Mouse (Mus musculus): ENCODE measurements around the gene Dennd4c.
"Not testable (repeated sequence)": the region's sequence is repeated elsewhere in the genome, so short reads cannot be mapped to it uniquely, and the experiment has no call there.

Gene Dennd4c

GRCm38 (mm10) chr4:86777587-86777986 lies 29.2 kb downstream of the Dennd4c start:
- DNase-seq (ENCODE audit: low spot score), result no peak

DNA sequence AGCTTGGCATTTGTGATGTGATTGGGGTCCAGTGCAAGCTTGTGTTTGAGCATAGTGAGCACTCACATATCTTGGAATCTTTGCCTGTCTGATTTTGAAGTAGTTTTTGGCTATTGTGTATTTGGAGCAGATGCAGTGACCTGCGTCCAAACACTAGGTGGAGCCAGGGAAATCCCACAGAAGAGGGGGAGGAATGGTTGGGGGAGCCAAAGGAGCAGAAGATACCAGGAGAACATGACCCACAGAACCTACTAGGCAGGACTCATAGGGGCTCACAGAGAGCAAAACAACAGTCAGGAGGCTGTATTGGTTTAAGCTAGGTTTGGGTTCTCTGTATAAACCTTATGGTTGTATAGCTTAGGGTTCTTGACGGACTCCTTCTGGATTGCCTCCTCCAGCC lies 62.2 kb downstream of the Dennd4c start:
- DNase-seq (ENCODE audit: low spot score), result peak; percentile 11

- DNase-seq (ENCODE audit: low spot score), result no peak
These were observed 66.5 kb downstream of the Dennd4c start for GRCm38 (mm10) chr4:86814850-86815249.

GRCm38 (mm10) chr4:86823169-86823568 lies 74.8 kb downstream of the Dennd4c start:
- peak; percentile 56 for DNase-seq (ENCODE audit: low spot score)

- DNase-seq (ENCODE audit: low spot score), result no peak
These were observed 76.8 kb downstream of the Dennd4c start for GRCm38 (mm10) chr4:86825143-86825542.

GRCm38 (mm10) chr4:86831896-86832295 lies 83.5 kb downstream of the Dennd4c start:
- DNase-seq (ENCODE audit: low spot score), result no peak

DNA sequence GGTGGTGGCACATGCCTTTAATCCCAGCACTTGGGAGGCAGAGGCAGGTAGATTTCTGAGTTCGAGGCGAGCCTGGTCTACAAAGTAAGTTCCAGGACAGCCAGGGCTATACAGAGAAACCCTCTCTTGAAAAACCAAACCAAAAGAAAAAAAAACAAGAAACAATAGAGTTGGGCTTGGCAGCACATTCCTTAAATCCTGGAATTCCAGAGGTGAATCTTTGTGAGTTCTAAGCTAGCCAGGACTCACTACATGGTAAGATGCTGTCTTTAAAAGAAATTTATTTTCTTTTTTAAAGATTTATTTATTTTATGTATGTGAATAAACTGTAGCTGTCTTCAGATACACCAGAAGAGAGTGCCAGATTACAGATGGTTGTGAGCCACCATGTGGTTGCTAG lies 92.8 kb downstream of the Dennd4c start:
- not testable (repeated sequence) for DNase-seq (ENCODE audit: low spot score)

DNA sequence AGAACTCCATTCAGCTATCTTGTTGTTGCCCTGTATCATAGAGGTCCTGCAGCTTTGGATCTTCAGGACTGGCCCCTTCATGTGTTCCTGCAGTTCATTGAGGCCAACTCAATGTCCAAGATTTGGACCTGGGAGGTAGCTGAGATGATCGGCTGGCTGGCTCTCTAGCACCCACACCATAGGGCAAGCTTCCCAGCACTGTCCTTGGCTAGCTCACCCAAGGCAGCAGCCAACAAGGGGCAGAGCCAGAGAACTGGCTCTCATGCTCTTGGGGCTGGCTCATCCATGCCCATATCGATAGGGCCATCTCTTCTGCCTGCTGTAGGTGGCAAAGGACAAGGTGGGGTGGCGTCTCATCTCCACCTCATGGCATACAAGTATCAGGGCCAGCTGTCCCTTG lies 97.0 kb downstream of the Dennd4c start:
- no peak for DNase-seq (ENCODE audit: low spot score)

GRCm38 (mm10) chr4:86847246-86847645 lies 98.9 kb downstream of the Dennd4c start:
- no peak for DNase-seq (ENCODE audit: low spot score)

- no peak for DNase-seq (ENCODE audit: low spot score)
These were observed 103.0 kb downstream of the Dennd4c start for GRCm38 (mm10) chr4:86851331-86851730.

DNA sequence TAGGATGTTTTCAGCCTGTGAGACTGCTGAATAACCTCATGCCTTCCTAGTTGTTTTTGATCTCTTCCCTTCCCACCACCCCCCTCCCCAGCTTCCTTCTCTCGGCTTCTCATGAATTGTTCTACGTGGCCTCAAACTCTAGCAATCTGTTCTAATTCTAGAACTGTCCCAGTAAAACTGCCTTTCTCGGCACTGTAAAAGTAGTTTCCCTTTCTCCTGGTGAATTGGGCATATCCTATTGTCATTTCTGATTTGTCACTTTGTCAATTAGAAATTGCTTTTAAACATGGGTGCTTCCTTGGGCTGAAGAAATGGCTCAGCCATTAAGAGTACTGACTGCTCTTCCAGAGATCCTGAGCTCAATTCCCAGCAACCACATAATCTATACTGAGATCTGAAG lies 103.7 kb downstream of the Dennd4c start:
- no peak for DNase-seq (ENCODE audit: low spot score)

DNA sequence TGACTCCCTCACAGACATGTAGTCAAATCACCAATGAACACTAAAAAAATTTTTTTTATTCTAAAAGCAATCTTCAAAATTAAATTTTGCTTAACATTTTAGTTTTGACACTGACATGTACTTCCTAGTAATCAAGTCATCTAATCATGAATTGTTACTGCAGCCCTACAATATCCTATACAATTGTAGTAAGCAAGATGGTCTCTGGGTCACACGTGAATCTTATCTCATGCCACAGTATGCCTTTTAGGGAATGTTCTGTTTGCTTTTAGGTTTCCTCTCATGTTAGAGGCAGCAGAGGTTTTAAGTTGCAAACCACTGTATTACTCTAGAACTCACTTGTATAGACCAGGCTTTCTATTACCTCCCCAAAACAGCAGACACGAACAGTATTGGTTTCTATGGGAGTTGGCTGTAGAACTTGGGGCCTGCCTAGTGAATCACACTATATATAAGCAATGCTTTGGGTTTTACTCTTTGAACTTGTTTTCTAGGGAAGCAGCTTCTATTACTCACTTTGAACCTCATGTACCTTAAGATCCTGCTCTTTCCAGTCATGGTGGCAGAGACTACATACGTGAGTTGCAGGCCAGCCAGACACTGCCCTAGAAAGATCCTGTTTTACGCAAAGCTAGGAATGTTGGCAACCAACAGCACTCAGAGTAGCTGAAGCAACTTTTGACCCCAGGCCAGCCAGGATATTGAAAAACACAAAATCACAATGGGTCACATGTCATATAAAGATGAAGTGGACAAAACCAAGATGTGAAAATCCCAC lies 104.6 kb downstream of the Dennd4c start:
- DNase-seq (ENCODE audit: low spot score), result no peak

GRCm38 (mm10) chr4:86856304-86857112 lies 108.2 kb downstream of the Dennd4c start:
- DNase-seq (ENCODE audit: low spot score), result peak; percentile 28

GRCm38 (mm10) chr4:86857113-86858069 lies 109.0 kb downstream of the Dennd4c start, which contains the start of gene Rps6:
Gene Rps6, minus strand, starts transcription at chr4:86857412.
- peak; percentile 93 for DNase-seq (ENCODE audit: low spot score)

GRCm38 (mm10) chr4:86858070-86858440 lies 109.7 kb downstream of the Dennd4c start:
- no peak for DNase-seq (ENCODE audit: low spot score)

DNA sequence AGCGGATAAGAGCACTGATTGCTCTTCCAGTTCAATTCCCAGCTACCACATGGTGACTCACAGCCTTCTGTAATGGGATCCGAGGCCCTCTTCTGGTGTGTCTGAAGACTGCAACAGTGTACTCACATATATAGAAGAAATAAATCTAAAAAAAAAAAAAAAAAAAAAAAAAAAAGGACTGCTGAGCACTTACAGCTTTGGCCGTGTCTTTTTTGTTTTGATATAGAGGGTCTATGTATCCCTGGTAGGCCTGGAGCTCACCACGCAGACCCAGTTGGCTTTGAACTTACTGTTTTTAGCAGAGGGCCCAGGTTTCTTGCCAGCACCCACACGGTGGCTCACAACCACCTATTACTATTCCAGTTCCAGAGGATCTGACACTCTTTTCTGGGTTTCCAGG lies 115.7 kb downstream of the Dennd4c start:
- DNase-seq (ENCODE audit: low spot score), result no peak

DNA sequence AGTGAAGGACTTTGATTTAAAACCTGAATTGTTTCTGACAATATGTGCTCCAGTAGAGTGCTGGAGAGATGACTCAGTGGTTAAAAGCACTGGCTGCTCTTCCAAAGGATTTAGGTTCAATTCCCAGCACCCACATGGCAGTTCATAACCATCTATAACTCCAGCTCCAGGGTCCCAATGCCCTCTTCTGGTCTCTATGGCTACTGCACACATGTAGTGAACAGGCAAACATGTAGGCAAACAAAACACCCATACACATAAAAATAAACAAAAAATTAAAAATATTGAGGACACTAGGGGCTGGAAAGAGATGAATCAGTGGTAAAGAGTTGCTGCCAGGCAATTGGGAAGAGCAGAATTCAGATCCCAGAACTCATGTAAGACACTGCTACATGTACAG lies 123.6 kb downstream of the Dennd4c start:
- no peak for DNase-seq (ENCODE audit: low spot score)

DNA sequence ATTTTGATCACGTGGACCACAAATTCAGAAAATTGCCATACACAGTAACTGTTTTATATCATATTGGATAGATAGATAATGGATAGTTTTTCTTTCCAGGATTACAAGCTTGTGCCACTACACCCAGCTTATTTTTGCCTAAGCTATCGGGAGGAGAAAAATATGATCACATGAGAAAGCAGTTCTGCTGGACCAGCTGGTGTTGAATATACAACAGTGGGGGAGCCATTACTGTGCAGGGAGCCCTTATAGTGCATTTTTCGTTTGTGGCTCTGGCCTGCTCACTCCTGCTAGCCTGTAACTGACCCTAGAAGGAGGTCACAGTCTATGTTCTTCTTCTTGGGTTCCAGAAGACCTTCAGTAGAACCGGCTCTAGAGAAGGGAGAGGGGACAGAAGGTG lies 124.7 kb downstream of the Dennd4c start:
- DNase-seq (ENCODE audit: low spot score), result no peak

- peak; percentile 78 for DNase-seq (ENCODE audit: low spot score)
These were observed 125.9 kb downstream of the Dennd4c start, which contains the start of gene Acer2 for GRCm38 (mm10) chr4:86874146-86874847. Gene Acer2, plus strand, starts transcription at chr4:86874396.

- no peak for DNase-seq (ENCODE audit: low spot score)
These were observed 131.1 kb downstream of the Dennd4c start for GRCm38 (mm10) chr4:86879477-86879876.

DNA sequence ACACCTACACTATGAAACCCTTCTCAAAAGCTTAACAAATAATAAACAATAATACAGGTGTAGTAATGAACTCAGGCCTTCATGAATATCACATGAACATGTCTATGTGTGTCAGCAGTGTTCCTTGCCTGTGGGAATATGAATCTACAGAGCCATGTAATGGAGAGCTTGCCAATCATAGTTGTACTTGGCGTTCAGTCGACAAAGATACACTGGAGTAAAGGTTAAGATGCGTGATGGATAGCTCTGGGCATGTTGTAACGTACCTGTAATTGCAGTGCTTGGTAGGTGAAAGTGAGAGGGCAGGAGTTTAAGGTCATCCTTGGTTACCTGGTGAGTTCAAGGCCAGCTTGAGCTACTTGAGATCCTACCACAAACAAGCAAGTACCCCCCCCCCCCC lies 132.8 kb downstream of the Dennd4c start:
- no peak for DNase-seq (ENCODE audit: low spot score)

Data from ovary, postnatal 14 days (tissue).